In genomic region chr9:58093776-58094175, GRCm38 (mm10) we compare ENCODE assay signal across 22 mouse cellular contexts. TPM values are rescaled to one million over a fixed set of nuclear protein-coding genes. Genes with fewer than 3 reads are reported as not detected.
DNase-seq lines count a peak whose midpoint lies in the region; ATAC-seq and TF ChIP-seq lines count a peak whose summit lies in the region.
"Had no signal": no experiment of that assay in that cellular context is flagged by ENCODE, and none has a peak within 500 bp of the region (broad histone marks: within the 10 kb centered on the region; RNA-seq: fewer than 3 reads in every experiment).

No protein-coding gene starts in this region.

- in situ Hi-C loops in CH12.LX (cut with MboI; ENCODE audit: low pct_ligation_motif_present, low pct_unique_long_range_greater_than_20kb, low sequenced_read_pairs) = no loop called here

- no peak overlapping the region for H3K9ac ChIP-seq in forebrain, postnatal 0 days
- no peak overlapping the region for H3K9ac ChIP-seq in forebrain, embryonic 15.5 days (replicated peaks)
- no peak overlapping the region for H3K9ac ChIP-seq in CH12.LX (ENCODE audit: insufficient read depth, low read depth)
- H3K9ac ChIP-seq: embryonic facial prominence, embryonic 12.5 days; heart, embryonic 15.5 days; hindbrain, embryonic 13.5 days had no signal

- dilution Hi-C loops in CH12.LX (cut with MboI; ENCODE audit: extremely low pct_ligation_motif_present, extremely low pct_unique_long_range_greater_than_20kb, low sequenced_read_pairs) = no loop called here

- TF ChIP-seq RAD21 in CH12.LX (IDR thresholded peaks at IDR 0.05; ENCODE audit: low read depth, low read length) = peak; percentile 38

- no peak overlapping the region for H3K4me2 ChIP-seq in forebrain, postnatal 0 days (ENCODE audit: low read depth)
- no peak overlapping the region for H3K4me2 ChIP-seq in forebrain, embryonic 15.5 days (replicated peaks)
- no peak overlapping the region for H3K4me2 ChIP-seq in CH12.LX (ENCODE audit: insufficient read depth, low read depth, poor library complexity, severe bottlenecking)
- H3K4me2 ChIP-seq: embryonic facial prominence, embryonic 12.5 days; heart, embryonic 11.5 days; heart, embryonic 15.5 days; hindbrain, embryonic 13.5 days had no signal

- H3K27ac ChIP-seq in forebrain, postnatal 0 days (ENCODE audit: low read depth, low read length) = no peak overlapping the region
- no peak overlapping the region for H3K27ac ChIP-seq in forebrain, embryonic 15.5 days (replicated peaks)
- H3K27ac ChIP-seq in layer of hippocampus, adult 2 months = no peak overlapping the region
- H3K27ac ChIP-seq in CH12.LX (ENCODE audit: insufficient read depth, low read depth) = no peak overlapping the region
- H3K27ac ChIP-seq: embryonic facial prominence, embryonic 12.5 days; heart, adult 2 months; heart, embryonic 15.5 days; hindbrain, embryonic 13.5 days had no signal

- no peak for TF ChIP-seq POLR2A in CH12.LX (IDR thresholded peaks at IDR 0.05; ENCODE audit: low read depth, low read length)

- H3K36me3 ChIP-seq in forebrain, postnatal 0 days (ENCODE audit: insufficient read depth) = no peaks in the 10 kb centered on the region
- no peaks in the 10 kb centered on the region for H3K36me3 ChIP-seq in forebrain, embryonic 15.5 days
- H3K36me3 ChIP-seq in CH12.LX (replicated peaks in 1 of 2; ENCODE audit: control insufficient read depth in 1 of 2, insufficient read depth in 1 of 2, low read length in 1 of 2) = no peaks in the 10 kb centered on the region
- H3K36me3 ChIP-seq: embryonic facial prominence, embryonic 12.5 days; heart, embryonic 15.5 days; hindbrain, embryonic 13.5 days had no signal

- H3K79me2 ChIP-seq in CH12.LX (replicated peaks; ENCODE audit: control insufficient read depth, extremely low read depth, insufficient read depth, poor library complexity, severe bottlenecking) = no peaks in the 10 kb centered on the region

- no peak for TF ChIP-seq EP300 in CH12.LX (IDR thresholded peaks at IDR 0.05; ENCODE audit: low read length)

- TF ChIP-seq CTCF in forebrain, postnatal 0 days (IDR thresholded peaks at IDR 0.05; ENCODE audit: low read depth) = peak; percentile 16; the same call in 1 of the 2 replicates
- peak; percentile 46 for TF ChIP-seq CTCF in layer of hippocampus, adult 2 months (conservative IDR thresholded peaks at IDR 0.05)
- TF ChIP-seq CTCF in CH12.LX (conservative IDR thresholded peaks at IDR 0.05 in 1 of 2, IDR thresholded peaks at IDR 0.05 in 1 of 2; ENCODE audit: low read depth in 2 of 2, low read length in 2 of 2) = peak in 1 of 2 experiments; percentile 49; a peak in 2 of 4 replicates

- ATAC-seq in CD4-positive, CD25-positive, alpha-beta regulatory T cell, adult 4 months = no peak
- no peak for ATAC-seq in forebrain, postnatal 0 days
- no peak for ATAC-seq in forebrain, embryonic 15.5 days (replicated peaks)
- ATAC-seq: forebrain, embryonic 16.5 days had no signal

- H3K27me3 ChIP-seq in forebrain, postnatal 0 days (ENCODE audit: insufficient read depth, low read length) = no peaks in the 10 kb centered on the region
- no peaks in the 10 kb centered on the region for H3K27me3 ChIP-seq in forebrain, embryonic 15.5 days
- peaks cover 5% of the 10 kb centered on the region for H3K27me3 ChIP-seq in CH12.LX (replicated peaks)

- H3K9me3 ChIP-seq in forebrain, postnatal 0 days (ENCODE audit: low read length) = no peaks in the 10 kb centered on the region
- H3K9me3 ChIP-seq in forebrain, embryonic 15.5 days = no peaks in the 10 kb centered on the region
- no peaks in the 10 kb centered on the region for H3K9me3 ChIP-seq in CH12.LX (replicated peaks; ENCODE audit: low read length)
- H3K9me3 ChIP-seq: embryonic facial prominence, embryonic 12.5 days; heart, embryonic 15.5 days; hindbrain, embryonic 13.5 days had no signal

- H3K4me3 ChIP-seq in forebrain, postnatal 0 days (ENCODE audit: low read depth, low read length) = no peak overlapping the region
- H3K4me3 ChIP-seq in forebrain, embryonic 15.5 days = no peak overlapping the region
- H3K4me3 ChIP-seq in layer of hippocampus, adult 2 months = no peak overlapping the region
- no peak overlapping the region for H3K4me3 ChIP-seq in CH12.LX (replicated peaks in 1 of 3; ENCODE audit: low read depth in 2 of 3, low read length in 2 of 3, poor library complexity in 1 of 3)
- H3K4me3 ChIP-seq: embryonic facial prominence, embryonic 12.5 days; heart, adult 2 months; heart, embryonic 15.5 days; hindbrain, embryonic 13.5 days had no signal

- WGBS in forebrain, postnatal 0 days = 78% methylated on average over 3 of the region's 3 CpGs
- 78% methylated on average over 3 of the region's 3 CpGs for WGBS in forebrain, embryonic 15.5 days

- DNase-seq in CD4-positive, CD25-positive, alpha-beta regulatory T cell, adult 2 months (ENCODE audit: low read depth, low spot score) = peak; percentile 5
- DNase-seq in forebrain, postnatal 0 days = no peak
- DNase-seq in layer of hippocampus, adult 2 months (ENCODE audit: low spot score in 2 of 2) = no peak
- no peak for DNase-seq in layer of hippocampus, postnatal 25 days (ENCODE audit: extremely low spot score in 1 of 2, low spot score in 1 of 2)
- no peak for DNase-seq in CH12.LX (ENCODE audit: extremely low read depth)
- no peak for DNase-seq in urinary bladder, postnatal 10 days (ENCODE audit: low spot score)
- DNase-seq: adrenal gland, adult 2 months; adrenal gland, postnatal 36 days; B cell, adult 2 months; cerebellum, adult 11 months; gastrocnemius, postnatal 14 days; heart, adult 2 months; heart, postnatal 14 days had no signal

- H3K4me1 ChIP-seq in forebrain, postnatal 0 days (ENCODE audit: insufficient read depth) = peaks cover 20% of the 10 kb centered on the region
- H3K4me1 ChIP-seq in forebrain, embryonic 15.5 days = peaks cover 46% of the 10 kb centered on the region
- H3K4me1 ChIP-seq in CH12.LX (ENCODE audit: control insufficient read depth in 1 of 2, insufficient read depth in 2 of 2) = peaks cover 0 to 28% of the 10 kb centered on the region in 2 experiments; a peak in 2 of 4 replicates

TF ChIP-seq in CH12.LX, 34 proteins besides CTCF, POLR2A, EP300 and RAD21:
- TF ChIP-seq RCOR1 (conservative IDR thresholded peaks at IDR 0.05; ENCODE audit: low read depth, low read length) = no peak
- TF ChIP-seq SMC3 (IDR thresholded peaks at IDR 0.05; ENCODE audit: low read depth, low read length) = peak; percentile 47

RNA-seq across cellular contexts. Expression of gene Ccdc33, which starts 24.8 kb away (rescaled TPM):
- polyA plus RNA-seq in CD4-positive, CD25-positive, alpha-beta regulatory T cell, adult 4 months (2017; shearing (Covaris generic)) = not detected
- total RNA-seq in forebrain, postnatal 0 days (2014; rRNA removed) = 0.38 and 3.0 TPM in 2 replicates
- polyA plus RNA-seq in forebrain, postnatal 0 days (2015; fragmentation: Nextera tagmentation; extraction: Ambion mirVana) = 1.1 and 1.5 TPM in 2 replicates
- polyA plus RNA-seq in forebrain, embryonic 15.5 days (2015; fragmentation: Nextera tagmentation; extraction: Ambion mirVana) = 0.93 and 1.1 TPM in 2 replicates
- total RNA-seq in layer of hippocampus, adult 2 months (2021) = under 1 TPM; 0.29 to 0.49 TPM
- total RNA-seq in layer of hippocampus, postnatal 25 days (2021) = 1 to 10 TPM in 1 of 2 experiments, under 1 TPM in 1; 0.49 to 2.4 TPM
- total RNA-seq in CH12.LX (2012; rRNA removed) = not detected in 2 replicates
- 0.21 TPM in 1 of 2 replicates, not detected in the other for total RNA-seq in CH12.LX (2014; rRNA removed)
- 0.27 and 1.0 TPM in 2 replicates for polyA plus RNA-seq in CH12.LX (2012; ENCODE audit: insufficient read length, low read depth)
- total RNA-seq: gastrocnemius, adult 18-20 months; gastrocnemius, postnatal 14 days; heart, adult 2 months; hematopoietic stem cell, adult 5-6 weeks had no signal
- polyA plus RNA-seq: heart, embryonic 11.5 days; heart, embryonic 15.5 days had no signal

RNA-seq across cellular contexts. Expression of gene Stra6, which starts 30.2 kb away (rescaled TPM):
- 1 to 10 TPM; 3.8 to 7.2 TPM for polyA plus RNA-seq in CD4-positive, CD25-positive, alpha-beta regulatory T cell, adult 4 months (2017; shearing (Covaris generic))
- 13.9 and 16.2 TPM in 2 replicates for total RNA-seq in forebrain, postnatal 0 days (2014; rRNA removed)
- polyA plus RNA-seq in forebrain, postnatal 0 days (2015; fragmentation: Nextera tagmentation; extraction: Ambion mirVana) = 9.6 and 11.0 TPM in 2 replicates
- 8.7 and 10.8 TPM in 2 replicates for polyA plus RNA-seq in forebrain, embryonic 15.5 days (2015; fragmentation: Nextera tagmentation; extraction: Ambion mirVana)
- total RNA-seq in layer of hippocampus, adult 2 months (2021) = 10 to 100 TPM; 17.1 to 17.7 TPM
- 10 to 100 TPM in 1 of 2 experiments, 1 to 10 TPM in 1; 9.3 to 12.9 TPM for total RNA-seq in layer of hippocampus, postnatal 25 days (2021)
- total RNA-seq in CH12.LX (2012; rRNA removed) (0.08 TPM in 1 of 2 replicates, not detected in the other), CH12.LX (2014; rRNA removed) (0.08 TPM in 1 of 2 replicates, not detected in the other)
- 0.08 and 0.09 TPM in 2 replicates for polyA plus RNA-seq in CH12.LX (2012; ENCODE audit: insufficient read length, low read depth)
- total RNA-seq: hematopoietic stem cell, adult 5-6 weeks had no signal

Comparison
In these comparisons a context has a peak if more than half of its experiments do, and no peak if none do; other contexts are left out.
1. RNA of gene Stra6, which starts 30.2 kb away (total RNA-seq): 17.1 to 17.7 TPM in layer of hippocampus, adult 2 months, 13.9 to 16.2 TPM in forebrain, postnatal 0 days and 9.3 to 12.9 TPM in layer of hippocampus, postnatal 25 days; 0.08 TPM in CH12.LX; every median in the first group is over 4 times any median in the second.